ENCODE assay signal across 11 mouse cellular contexts in the genomic region with DNA sequence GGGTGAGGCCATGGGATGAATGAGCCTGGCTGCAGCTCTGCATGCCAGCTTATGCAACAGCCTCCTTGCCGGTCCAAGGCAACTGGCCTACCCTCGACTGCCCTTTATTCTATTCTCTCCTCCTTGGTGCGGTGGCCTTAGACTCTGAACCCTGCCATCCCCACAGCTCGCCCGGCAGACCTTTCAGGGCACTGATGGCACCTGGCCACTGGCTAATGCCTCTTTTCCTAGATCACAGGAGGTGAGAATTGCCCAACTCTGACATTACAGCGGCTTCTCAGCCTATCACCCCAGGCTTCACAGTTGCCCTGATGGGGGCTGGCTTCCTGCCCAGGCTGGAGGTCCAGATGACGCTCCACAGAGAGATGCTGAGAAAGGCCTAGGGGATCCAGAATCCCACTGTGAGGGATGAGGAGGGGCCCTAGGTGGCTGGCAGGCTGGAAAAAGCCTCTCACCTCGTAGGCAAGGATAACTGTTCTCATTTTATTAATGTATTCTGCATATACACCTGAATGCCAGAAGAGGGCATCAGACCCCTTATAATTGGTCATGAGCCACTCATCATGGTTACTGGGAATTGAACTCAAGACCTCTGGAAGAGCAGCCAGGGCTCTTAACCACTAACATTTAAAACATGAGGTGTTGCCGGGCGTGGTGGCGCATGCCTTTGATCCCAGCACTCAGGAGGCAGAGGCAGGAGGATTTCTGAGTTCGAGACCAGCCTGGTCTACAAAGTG. TPM values are rescaled to one million over a fixed set of nuclear protein-coding genes. Genes with fewer than 3 reads are reported as not detected.
DNase-seq lines count a peak whose midpoint lies in the region; ATAC-seq lines count a peak whose summit lies in the region.
"Had no signal": no experiment of that assay in that cellular context is flagged by ENCODE, and none has a peak within 500 bp of the region (broad histone marks: within the 10 kb centered on the region; RNA-seq: fewer than 3 reads in every experiment).

No protein-coding gene starts in this region.

- DNase-seq in cerebellum, postnatal 14 days = peak; percentile 49 to 56
- DNase-seq in kidney, adult 9 months = peak; percentile 59
- DNase-seq in kidney, postnatal 14 days = no peak
- DNase-seq in 416B (ENCODE audit: low read depth) (peak; percentile 62), ZHBTc4 (ENCODE audit: low read depth, low spot score) (peak; percentile 69)
- DNase-seq in embryo, embryonic 10 days (ENCODE audit: low spot score) = no peak
- DNase-seq in heart, postnatal 36 days = no peak
- DNase-seq: lung, postnatal 10 days had no signal

- ATAC-seq in cerebellum, adult (ENCODE audit: insufficient number of reproducible peaks, low FRiP score, low TSS enrichment) = no peak
- ATAC-seq: forebrain, embryonic 14.5 days had no signal

- intact Hi-C loops in heart, postnatal 36 days (cut with DNase I) = no loop called here

RNA-seq across cellular contexts. Expression of gene Gtse1, which starts 7.7 kb away (rescaled TPM):
- total RNA-seq in heart, postnatal 36 days (2021) = under 1 TPM; 0.17 to 0.46 TPM

RNA-seq across cellular contexts. Expression of gene Ttc38, which starts 19.7 kb away (rescaled TPM):
- 10 to 100 TPM; 13.9 to 21.5 TPM for total RNA-seq in heart, postnatal 36 days (2021)

RNA-seq across cellular contexts. Expression of gene Trmu, which starts 27.3 kb away (rescaled TPM):
- total RNA-seq in heart, postnatal 36 days (2021) = 10 to 100 TPM; 17.3 to 21.0 TPM

RNA-seq across cellular contexts. Expression of gene Pkdrej, which starts 30.3 kb away (rescaled TPM):
- 1 to 10 TPM; 2.7 to 3.8 TPM for total RNA-seq in heart, postnatal 36 days (2021)
- total RNA-seq: granulocyte monocyte progenitor cell, adult 5-6 weeks had no signal

RNA-seq across cellular contexts. Expression of gene Cdpf1, which starts 40.3 kb away (rescaled TPM):
- total RNA-seq in heart, postnatal 36 days (2021) = 10 to 100 TPM; 35.6 to 41.4 TPM

Comparison
In these comparisons a context has a peak if more than half of its experiments do, and no peak if none do; other contexts are left out.
1. DNase-seq: peak in cerebellum, postnatal 14 days (2 of 2), kidney, adult 9 months (single experiment), 416B (single experiment) and ZHBTc4 (single experiment); none in kidney, postnatal 14 days (single experiment), embryo, embryonic 10 days (single experiment) and heart, postnatal 36 days (0 of 2).